Mouse (Mus musculus) frontal cortex, postnatal 36 days (tissue): Measurements from ENCODE around the gene Rai14.

ENCODE experiments used
- DNase-seq, 2 experiments: peaks; one replicate each; pipeline ENCODE4 v3.0.0; 2022; ENCODE audit warnings: low spot score in 2 of 2

Gene Rai14

DNA sequence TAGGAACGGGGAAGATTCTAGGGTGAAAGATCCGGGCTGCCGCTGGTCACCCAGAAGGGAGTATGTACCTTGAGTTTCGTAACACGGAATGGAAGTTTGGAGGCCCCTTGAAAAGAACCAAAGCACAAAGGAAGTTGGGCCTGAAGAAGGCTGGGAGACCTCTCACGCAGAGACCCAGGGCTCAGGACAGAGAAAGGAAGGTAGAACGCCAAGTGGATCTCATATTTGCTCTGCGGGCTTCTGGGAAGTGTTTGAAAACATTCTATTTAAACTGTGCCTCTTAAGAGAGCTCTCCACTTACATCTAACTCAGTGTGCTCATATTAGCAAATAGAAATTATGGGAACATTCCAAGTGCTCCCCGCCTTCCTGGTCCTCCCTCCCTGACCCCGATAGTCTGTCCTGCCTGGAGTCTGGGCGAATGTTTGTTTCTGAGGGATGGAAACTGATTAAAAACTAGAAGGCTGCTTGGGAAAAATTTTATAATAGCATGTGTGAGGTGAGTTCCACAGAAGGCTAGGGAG lies 6.9 kb upstream of the Rai14 start:
- DNase-seq, result no peak

DNA sequence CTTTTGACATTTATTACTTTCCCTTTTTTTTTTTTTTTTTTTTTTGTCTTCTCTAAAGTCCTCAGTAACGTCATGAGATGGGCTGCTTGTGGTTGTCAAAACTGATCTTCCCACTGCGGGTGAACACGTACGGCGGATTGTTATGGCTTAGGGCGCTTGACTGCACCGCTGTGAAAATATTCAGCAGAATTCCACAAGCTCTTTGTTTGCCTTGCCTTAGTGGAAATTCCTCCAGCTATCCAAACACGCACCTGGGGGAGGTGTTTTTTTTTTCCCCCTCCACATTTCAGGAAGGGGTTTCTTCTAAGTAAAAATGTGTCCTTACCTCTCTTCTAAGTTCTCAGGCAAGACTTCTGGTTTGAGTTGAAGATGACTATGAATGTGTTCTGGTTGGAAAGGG lies 6.2 kb upstream of the Rai14 start:
- DNase-seq, result no peak

DNA sequence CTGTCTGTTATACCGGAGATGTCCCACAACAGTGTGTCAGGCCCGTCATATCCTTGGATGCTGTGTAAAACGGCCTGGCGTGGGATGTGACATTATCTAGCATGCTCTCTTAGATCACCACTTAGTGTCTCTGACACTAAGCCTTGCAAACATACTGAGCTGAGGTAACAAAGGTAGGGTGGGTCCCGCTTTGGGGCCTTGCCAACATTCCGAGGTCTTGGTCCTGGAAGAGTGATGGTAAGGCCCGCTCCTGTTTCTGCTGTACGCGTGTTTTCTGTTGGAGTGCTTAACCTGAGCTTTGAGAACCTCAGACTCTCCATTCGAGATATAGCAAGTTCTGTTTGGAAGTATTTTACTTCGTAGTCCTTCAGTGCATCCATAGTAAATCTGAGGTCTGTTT lies 5.8 kb upstream of the Rai14 start:
- DNase-seq, result no peak

DNA sequence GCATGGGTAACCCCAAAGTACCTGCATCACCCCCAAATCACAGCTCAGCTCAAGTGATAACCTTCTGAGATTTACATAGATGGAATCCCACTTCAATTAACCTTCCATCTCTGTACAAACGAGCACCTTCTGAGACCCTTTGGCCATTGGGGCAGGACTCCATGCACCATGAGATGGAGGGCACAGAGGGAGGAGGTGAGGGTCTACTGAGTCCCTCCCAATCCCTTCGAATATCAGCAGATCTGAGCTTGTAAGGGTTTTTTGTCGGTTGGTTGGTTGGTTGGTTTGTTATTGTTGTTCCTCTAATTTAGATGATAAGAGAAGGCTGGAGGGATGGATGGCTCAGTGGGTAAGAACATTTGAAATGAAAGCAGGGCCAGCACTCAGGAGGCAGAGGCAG lies 5.1 kb upstream of the Rai14 start:
- DNase-seq, result no peak

DNA sequence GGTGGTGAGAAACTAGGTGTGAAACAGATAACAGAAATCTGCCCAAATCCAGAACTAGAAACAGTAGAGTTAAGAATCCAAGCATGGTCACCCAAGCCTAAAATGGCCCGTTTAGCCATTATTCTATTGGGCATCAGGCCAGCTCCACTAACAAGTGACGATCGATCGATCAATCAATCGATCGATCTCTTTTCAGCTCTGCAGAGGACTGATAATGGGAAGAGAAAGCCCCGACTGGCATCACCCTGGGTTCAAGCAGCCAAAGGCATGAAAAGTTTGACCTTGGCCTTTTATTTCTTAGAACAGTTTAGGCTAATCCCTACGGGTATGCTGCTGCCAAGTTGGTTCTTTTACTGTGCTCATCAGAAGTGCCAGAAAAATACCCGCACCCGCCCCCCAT lies 4.3 kb upstream of the Rai14 start:
- no peak for DNase-seq

DNA sequence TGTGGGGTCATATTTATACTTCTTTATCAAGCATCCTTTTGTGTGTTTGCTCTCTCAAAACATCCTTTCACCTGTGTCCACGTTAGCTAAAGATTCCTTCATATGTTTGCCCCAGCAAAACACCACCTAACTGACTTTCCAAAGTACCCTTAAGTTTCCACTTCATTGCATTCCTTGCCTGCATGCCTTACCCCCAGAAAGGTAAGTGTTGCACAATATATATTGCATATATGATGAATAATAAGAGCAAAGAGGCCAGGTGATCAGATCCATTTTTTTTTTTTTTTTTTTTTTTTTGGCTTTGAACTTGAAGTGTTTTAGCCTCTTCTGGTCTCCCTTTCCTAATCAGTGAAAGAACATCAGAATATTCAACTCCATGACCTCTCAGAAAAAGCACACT lies 2.9 kb upstream of the Rai14 start:
- no peak for DNase-seq

DNA sequence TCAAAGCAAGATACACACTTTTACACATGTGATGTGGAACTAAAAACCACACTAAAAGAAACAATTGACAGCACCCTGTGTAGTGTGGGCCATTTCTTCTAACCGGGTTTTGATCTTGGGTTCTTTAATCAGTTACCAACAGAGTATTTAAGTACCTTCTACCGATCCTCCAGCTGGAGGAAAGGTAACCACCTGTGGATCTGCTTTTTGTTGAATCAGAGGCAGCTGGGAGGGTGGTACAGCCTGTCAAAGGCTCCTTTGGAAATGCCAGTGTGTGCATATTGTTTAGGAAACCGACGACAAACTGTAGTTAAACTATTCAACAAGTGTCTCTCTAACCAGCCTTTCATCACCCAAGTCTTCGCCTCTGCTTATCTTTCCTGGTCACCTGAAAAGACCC lies 1.5 kb upstream of the Rai14 start:
- DNase-seq, result no peak

DNA sequence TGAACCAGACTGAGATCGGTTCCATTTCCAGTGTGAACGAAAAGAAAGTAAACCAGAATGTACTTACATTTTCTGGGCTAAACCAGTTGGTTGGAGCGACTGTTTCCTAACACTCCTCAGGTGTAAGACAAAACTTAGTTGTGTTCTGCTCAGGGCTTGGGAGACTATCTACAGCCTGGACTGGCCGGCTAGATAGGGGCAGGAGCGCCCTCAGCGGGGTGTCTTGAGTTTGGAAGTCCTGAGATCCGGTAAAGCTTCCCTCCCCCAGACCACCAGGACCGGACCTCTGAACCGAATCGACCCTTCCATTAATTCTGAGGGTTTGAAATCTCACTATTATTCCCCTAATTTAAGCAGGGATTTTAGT lies 698 bp upstream of the Rai14 start:
- no peak for DNase-seq

DNA sequence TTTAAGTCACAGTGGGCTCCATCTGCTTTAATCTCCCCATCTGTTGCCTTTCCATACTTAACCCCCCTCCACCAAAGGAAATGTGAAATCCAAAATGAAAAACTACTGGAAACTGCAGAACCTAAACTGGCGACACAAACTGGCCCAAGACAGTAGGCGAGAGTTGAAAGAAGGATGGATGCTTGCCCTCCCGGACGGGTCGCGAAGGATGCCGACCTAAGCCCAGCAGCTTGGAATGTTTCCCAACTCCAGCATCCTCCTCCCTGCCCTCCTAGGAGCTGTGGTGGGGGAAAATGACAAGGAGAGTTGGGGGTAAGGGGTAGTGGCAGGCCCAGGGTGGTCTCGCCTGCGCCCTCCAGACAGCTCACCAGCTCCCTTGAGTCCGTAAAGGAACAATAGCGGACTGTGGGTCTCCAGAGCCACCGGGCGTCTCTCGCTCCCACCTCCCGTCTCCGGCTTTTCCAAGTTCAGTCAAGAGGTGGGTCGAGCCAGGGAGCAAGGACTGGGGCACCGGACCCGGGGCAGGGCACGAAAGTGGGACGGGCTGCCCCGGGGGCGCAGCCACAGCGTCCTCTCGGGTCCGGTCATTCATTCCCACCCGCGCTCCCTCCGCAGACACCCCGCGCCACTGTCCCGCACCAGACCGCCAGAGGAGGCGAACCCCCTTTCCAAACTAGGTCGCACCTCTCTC lies 653 bp downstream of the Rai14 start:
- DNase-seq, result no peak

DNA sequence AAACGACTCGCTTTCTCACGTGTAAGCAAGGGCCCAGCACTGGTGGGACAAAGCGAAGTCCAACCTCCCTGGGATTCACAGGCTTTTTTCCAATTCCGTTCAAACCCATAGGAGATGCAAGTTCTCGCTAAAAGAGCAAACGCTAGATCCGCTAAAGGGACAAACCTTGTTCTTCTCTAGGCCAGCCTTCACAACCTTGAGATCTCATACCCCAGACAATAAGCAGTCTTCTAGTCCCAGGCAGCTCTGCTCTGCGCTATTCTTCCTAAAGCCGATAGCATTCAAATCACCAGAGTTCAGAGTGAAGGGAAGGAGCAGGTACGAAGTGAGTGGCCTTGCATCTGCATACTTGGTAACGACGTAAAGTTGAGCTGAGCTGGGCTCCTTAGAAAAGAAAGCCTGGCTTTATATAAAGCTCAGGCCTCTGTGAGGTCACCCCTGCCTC lies 1.2 kb downstream of the Rai14 start:
- no peak for DNase-seq

DNA sequence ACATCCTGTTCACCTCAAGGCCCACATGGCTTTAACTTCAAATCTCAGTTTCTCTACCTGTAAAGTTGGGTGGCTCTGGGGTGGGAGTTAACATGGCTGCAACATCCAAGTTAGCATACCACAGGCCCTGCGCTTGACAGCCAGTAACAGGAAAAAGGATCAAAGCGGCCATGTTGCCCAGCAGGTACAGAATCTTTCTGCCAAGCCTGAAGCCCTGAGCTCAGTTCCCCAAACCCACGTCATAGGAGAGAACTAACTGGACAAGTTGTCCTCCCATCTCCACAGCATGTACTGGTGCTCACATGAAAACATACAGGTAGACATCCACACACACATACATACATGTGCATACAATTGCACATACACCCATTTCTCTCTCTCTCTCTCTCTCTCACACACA lies 2.1 kb downstream of the Rai14 start:
- no peak for DNase-seq

DNA sequence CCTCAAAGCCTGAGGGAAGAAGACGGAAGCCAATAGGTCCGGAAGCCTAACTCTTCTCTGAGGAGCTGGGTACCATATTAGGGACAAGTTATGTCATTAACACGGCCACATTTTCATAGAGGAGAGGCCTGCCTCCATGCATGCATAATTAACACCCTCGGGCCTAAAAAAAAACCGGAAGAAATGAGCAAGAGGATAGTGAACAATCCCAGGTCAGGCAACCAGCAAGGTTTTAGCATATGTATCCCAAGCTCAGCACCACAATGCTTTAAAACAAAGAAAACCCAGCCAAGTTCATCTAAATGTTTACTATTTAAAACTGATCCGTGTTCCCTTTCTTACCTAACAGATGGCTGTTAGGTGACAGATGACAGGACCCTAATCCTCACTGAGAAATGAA lies 3.2 kb downstream of the Rai14 start:
- DNase-seq, result no peak

DNA sequence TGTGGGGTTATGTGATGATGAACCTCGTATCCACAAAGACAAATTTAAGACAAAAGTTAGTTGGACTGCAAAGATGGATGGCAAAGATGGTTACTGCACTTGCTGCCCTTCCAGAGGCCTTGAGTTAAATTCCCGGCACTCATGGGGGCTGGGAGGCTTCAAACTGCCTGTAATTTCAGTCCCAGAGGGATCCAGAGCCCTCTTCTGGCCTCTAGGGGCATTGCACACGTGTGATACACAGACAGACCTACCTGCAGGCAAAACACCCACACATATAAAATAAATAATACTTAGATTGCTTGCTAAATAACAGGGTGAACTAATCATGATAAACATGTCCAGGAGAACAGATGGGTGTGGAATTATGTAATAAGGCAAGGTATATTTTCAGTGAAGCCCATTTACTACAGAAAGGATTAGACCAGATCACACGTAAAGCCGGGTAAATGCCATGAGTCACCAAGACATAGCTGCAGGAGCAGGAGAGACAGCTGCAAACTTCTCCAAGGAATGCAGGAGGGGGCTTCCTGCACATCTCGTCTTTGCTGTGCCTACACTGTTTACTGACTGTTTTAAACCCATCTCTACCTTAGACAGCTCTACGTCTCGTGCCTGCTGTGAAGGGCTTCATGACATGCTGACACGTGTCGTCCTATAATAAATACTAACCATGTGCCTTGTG lies 5.7 kb downstream of the Rai14 start:
- DNase-seq, result no peak

DNA sequence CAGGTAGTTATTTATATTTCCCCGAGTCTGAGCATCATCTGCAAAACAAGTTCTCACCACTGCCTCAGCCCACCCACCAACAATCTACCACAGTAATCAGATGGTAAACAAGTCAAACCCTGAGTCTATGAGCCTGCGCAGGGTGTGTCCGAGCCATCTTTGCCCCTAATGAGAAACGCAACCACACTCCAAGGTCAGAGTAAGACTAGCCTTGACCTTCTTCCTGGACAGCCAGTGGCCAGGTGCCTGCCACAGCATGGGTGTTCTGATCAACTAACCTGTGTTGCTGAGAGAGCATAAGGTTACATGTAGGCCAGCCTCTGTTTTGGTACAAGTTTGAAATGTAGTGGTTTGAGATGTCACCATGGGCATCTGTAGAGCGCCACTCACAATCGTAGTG lies 7.3 kb downstream of the Rai14 start:
- DNase-seq, result no peak

DNA sequence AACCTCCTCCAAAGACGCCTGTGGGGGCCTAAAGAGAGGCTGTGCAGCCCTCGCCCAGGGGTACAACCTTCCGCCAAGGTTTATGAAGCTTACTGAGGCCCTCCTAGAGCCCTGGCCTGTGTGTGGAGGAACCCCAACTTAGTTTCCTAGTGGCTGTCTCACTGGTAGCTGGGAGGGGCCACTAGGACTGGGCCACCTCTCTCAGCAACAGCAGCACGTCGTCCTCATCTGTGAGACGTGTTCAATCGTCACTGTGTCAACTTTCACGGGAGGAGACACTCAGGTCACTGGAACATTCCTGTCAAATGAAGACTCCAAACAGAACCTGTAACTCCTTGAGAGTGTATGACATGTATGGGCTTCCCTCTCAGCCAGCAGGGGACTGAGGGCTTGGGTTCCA lies 8.0 kb downstream of the Rai14 start:
- no peak for DNase-seq

DNA sequence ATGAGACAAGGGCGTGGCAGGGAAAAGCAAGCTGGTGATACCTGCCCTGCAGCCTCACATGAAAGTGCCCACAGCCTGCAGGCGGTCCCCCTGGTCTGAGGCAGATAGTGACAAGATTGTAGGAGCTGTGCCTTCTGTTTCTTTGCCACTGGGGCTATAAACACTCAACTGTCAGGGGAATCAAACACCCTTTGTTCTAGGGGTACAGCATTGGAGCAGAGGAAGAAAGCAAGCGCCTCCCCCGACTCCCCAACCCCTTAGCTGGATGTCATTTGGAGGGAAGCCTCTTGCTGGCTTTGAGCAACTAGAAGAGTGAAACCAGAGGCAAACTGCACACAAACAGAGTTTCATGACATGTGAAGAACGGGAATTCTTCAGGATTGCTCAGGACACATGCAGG lies 8.7 kb downstream of the Rai14 start:
- DNase-seq, result no peak

DNA sequence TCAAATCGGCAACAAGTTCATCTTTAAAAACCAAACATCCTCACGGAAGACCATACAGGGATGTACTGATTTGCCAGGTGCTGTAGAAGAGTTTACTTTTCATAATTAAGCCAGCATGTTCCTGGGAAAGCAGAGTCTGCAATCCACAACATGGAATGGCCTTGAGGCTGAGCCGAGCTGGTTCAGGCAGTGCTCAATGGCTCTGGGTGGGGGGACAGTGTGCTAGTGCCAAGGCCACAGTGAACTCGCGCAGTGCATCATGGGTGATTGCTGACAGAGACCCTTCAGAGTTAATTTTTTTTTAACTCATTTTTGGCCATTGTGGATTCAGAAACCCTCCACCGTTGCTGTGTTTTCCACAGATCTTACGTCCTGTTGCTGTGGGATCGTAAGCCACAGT lies 10.1 kb downstream of the Rai14 start:
- no peak for DNase-seq

DNA sequence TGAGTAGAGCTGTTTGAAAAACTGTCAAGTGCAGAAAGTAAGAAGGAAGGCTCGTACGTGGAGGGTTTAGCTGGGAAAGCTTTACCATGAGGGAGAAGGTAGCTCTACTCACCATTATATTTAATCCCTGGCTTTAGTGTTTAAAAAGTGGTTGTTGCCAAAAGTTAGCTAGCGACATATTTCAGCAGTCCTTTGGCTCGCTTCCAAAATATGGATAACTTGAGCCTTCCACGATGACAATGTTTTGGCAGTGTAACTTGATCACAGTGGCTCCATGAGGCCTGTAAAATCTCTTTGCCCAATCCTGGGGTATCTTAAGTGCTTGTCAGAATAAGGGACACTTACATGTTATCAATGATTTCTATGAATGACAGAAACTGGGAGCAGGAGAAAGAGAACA lies 12.9 kb downstream of the Rai14 start:
- no peak for DNase-seq

DNA sequence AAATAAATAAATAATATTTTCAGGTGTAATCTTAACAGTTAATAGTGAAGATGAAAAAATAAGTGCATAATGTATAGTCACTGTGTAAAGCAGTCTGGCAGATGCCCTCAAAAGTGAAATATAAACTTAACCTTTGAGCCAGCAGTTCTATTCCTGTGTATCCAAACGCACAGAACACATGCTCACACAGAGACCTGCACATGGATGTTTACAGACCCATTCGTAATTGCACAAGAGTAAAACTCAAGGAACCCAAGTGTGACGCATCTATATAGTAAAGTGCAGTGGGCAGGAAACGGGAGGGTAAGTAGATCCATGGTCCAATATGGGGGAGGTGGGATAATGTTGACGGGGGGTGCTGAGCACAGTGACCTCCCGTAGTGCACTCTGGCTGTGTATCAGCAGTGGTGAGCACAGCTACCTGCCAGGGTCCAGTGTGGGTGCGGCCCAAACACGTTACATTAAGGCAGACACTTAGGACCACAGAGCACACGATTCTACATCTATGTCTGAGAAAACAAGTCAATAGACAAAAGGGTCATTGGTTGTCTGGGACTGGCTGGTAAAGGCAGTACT lies 13.4 kb downstream of the Rai14 start:
- no peak for DNase-seq

DNA sequence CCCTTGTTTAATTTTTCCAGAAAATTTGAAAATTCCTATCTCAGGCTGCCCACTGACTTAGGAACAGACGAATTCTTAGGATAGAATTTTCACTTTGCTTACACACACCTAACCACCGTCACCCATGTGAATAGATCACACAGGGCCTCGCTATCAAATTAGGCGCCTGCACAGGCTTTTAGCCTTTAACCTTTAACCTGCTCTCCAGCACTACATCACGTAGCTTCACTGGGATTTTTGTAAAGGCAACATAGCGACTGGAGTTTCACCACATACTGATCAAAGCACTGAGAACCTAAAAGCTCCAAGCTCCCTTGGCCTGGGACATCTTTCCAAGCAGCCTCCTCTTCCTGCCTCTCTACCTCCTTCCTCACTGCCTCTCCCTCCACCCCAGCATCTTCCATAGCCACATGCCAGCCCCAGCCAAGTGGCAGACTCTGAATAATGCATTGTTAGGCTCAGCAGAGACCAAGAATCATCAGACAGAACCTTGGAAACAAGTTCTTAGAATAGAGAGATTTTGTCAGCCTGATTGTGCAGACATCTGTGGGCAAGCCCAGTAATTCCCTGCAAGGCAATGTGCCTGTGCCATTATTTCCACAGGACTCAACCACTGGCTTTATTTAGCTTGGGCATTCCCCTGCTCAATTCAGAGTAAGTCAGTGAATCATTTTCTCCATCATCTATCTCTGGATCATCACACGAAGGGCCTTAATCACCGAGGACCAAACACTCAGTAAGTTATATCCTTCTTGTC lies 17.8 kb downstream of the Rai14 start:
- DNase-seq, result peak; percentile 31 to 58

DNA sequence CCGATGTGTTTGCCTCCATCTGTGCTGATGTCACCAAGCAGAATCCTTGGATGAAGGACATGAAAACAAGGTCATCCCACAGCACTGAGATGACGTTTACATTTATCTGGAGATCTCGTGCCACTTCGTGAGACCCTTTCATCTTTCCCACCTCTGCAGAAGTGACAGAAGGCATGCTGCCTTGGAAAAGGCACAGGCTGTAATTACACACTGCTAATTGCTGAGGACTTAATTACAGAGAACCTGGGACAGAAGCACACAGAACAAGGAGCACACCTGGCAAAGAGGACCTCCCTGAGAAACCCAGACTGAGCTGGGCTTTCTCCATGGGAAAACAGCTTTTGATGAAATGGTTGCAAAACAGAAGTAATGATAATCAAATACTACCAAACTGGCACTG lies 21.8 kb downstream of the Rai14 start:
- no peak for DNase-seq

DNA sequence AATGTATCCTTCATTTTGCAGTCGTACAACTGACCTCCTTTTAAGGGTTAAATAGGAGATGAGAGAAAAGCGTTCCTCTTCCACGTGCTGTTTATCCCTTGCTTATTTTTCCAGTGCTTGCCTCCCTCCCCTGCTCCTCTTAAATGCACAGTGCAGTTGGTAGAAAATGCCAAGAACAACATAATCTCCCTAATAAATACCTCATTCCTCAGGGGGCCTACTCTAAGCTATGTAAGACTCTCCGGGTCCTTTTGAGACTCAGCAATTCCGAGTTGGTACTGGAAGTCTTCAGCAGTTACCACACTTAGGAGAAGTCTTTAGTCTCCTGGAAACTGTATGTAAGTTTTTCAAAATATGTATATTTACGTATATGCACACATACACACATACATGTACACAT lies 22.9 kb downstream of the Rai14 start:
- DNase-seq, result no peak

DNA sequence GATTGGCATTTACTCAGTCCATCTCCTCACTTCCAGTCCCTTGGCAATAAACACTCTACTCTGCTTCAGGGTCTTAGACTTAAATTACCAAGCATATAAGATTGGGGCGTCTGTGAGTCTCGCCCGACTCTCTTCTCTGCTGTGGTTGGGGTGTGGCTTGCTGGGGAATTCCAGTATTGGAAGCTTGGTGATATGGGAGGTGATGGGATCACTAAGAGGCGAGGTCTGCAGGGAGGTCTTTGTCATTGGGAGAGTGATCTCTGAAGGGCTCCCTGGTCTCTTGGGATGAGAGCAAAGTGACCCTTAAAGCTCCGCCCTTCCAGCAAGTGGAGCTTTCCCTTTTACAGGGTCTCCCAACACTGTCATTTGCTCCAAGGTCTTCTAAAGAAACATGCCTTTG lies 23.5 kb downstream of the Rai14 start:
- no peak for DNase-seq
